Mouse (Mus musculus) activated CD4-positive, CD25-positive, alpha-beta regulatory T cell, adult 9 weeks (primary cell): ENCODE data around the gene Zfp563. TPM values are rescaled to one million over a fixed set of nuclear protein-coding genes. Genes with fewer than 3 reads are reported as not detected.

ENCODE experiments used
- polyA plus RNA-seq: library from polyadenylated mRNA; unstranded; fragments of 100-300 nt; shearing (Covaris generic); gene quantifications from one replicate; pipeline ENCODE4 v1.2.1, GENCODE M21; 2017

Zfp563 gene
- 8.2 TPM for polyA plus RNA-seq

DNA sequence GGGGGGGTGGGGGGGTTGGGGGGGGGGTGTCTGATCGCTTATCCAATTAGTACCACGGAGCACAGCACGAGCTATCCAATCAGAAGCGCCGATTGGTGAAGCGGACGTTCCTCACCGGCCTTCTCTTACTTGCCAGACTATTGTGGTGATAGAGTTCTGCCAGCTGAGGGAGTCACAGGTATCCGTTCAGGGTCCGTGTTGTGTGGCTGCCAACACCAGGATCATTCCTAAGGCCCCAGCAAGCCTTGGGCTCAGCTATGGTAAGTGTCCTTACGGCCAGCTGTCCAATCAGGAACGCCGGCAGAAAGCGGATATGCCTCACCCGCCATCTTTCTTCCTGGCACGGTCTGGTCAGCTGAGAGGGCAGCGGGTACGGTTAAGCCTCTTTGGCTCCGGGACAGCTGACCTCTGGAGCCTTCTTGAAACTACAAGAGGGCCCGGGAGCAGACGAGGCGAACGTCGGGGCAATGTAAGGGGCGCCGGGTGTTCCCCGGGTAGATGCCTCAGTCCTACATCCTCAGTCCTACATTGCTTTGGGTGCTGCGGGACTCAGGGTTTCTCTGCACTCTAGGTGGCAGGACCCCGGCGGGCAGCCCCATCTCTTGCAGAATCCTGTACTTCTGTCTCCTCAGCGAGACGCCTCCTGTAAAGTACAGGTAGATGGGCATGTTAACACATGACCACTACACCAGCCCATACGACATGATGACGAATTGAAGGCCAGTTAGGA is at the start of gene Zfp563:
Gene Zfp563 (plus strand): TSS at position 91 of the 730 bp plus-strand sequence.

DNA sequence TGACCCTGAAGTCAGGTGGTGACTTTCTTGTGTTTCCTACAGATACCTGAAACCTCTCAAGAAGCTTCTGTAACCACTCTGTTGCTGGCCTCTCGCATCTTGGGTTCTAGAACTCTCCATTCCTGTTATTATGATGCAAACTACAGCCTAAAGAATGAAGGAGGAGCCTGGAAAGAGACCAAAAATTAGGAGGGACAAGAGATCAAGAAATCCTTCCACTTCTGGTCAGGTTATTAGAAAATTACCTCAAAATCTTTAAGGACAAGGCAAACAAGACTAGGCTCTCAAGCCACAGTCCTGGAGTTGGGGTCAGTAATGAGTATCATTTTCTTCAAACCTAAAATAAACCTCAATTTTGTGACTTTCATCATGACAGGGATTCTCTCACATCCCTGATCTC is 21.2 kb upstream of the Zfp563 start, which contains the start of gene 4921501E09Rik:
Gene 4921501E09Rik (minus strand): TSS at position 101 of the 400 bp plus-strand sequence.

GRCm38 (mm10) chr17:33139261-33139820 is 50.2 kb downstream of the Zfp563 start, which contains the start of gene Morc2b:
TSS of gene Morc2b (minus strand) at chr17:33139683.

Other genes starting within 250 kb of the Zfp563 start
- gene Zfp870, start 197.7 kb upstream of the Zfp563 start, polyA plus RNA-seq, result 12.9 TPM
- not detected for gene Cyp4f14, start 172.0 kb upstream of the Zfp563 start, polyA plus RNA-seq
- gene Cyp4f13, start 141.9 kb upstream of the Zfp563 start, polyA plus RNA-seq, result 49.2 TPM
- 21.8 TPM for gene Zfp472, start 123.5 kb upstream of the Zfp563 start, polyA plus RNA-seq
- 22.8 TPM for gene Zfp952, start 96.2 kb upstream of the Zfp563 start, polyA plus RNA-seq
- 7.9 TPM for gene Zfp763, start 55.9 kb upstream of the Zfp563 start, polyA plus RNA-seq
- not detected for gene 4921501E09Rik, start 21.3 kb upstream of the Zfp563 start, polyA plus RNA-seq
- gene Morc2b, start 50.4 kb downstream of the Zfp563 start, polyA plus RNA-seq, result not detected
- gene Olfr55, start 79.1 kb downstream of the Zfp563 start, polyA plus RNA-seq, result not detected
- gene Olfr239, start 102.0 kb downstream of the Zfp563 start, polyA plus RNA-seq, result not detected
- not detected for gene Olfr1564, start 132.4 kb downstream of the Zfp563 start, polyA plus RNA-seq
- 18.7 TPM for gene Zfp955a, start 165.8 kb downstream of the Zfp563 start, polyA plus RNA-seq
- gene Olfr63, start 175.4 kb downstream of the Zfp563 start, polyA plus RNA-seq, result 0.04 TPM
- 12.8 TPM for gene Zfp955b, start 200.2 kb downstream of the Zfp563 start, polyA plus RNA-seq